Comparison of ENCODE assay signal across 26 mouse cellular contexts in the genomic region with DNA sequence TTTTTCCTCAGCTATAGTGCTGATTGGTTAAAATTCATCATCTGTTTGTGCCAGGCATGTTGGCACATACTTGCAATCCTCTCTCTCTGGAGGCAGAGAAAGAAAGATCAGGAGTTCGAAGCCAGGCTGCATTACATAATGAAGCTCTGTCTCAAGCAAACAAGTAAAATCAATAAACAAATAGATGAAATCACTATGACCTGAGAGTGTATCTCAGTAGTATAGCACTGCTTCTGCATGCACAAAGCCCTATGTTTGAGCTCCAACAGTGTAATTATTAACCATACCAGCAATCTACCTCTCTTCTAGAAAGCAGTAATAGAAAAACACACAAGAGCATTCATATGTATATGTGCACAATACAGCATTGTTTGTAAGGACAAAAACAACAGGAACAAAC.
A peak's percentile ranks its signal among the peaks of the same experiment; 100 is the strongest.
DNase-seq lines count a peak whose midpoint lies in the region; ATAC-seq and TF ChIP-seq lines count a peak whose summit lies in the region.
"Had no signal": no experiment of that assay in that cellular context is flagged by ENCODE, and none has a peak within 500 bp of the region (broad histone marks: within the 10 kb centered on the region; RNA-seq: fewer than 3 reads in every experiment).

No protein-coding gene starts in this region.

- no peak overlapping the region for H3K9ac ChIP-seq in liver, embryonic 11.5 days (ENCODE audit: low read depth, low read length)
- H3K9ac ChIP-seq in liver, embryonic 14.5 days (replicated peaks): no peak overlapping the region
- H3K9ac ChIP-seq in liver, postnatal 0 days (replicated peaks): no peak overlapping the region
- H3K9ac ChIP-seq: embryonic facial prominence, embryonic 13.5 days; forebrain, embryonic 12.5 days; forebrain, embryonic 15.5 days; heart, embryonic 13.5 days; hindbrain, embryonic 14.5 days had no signal

- H3K27me3 ChIP-seq in liver, embryonic 11.5 days (replicated peaks; ENCODE audit: control insufficient read depth, insufficient read depth, low read length): no peaks in the 10 kb centered on the region
- no peaks in the 10 kb centered on the region for H3K27me3 ChIP-seq in liver, embryonic 14.5 days (ENCODE audit: control insufficient read depth, insufficient read depth, low read length)
- H3K27me3 ChIP-seq in liver, postnatal 0 days (ENCODE audit: insufficient read depth, low read length): no peaks in the 10 kb centered on the region
- no peaks in the 10 kb centered on the region for H3K27me3 ChIP-seq in embryonic facial prominence, embryonic 10.5 days (replicated peaks; ENCODE audit: low read depth, poor library complexity, severe bottlenecking)
- H3K27me3 ChIP-seq: embryonic facial prominence, embryonic 13.5 days; forebrain, embryonic 12.5 days; forebrain, embryonic 15.5 days; heart, embryonic 13.5 days had no signal

- H3K27ac ChIP-seq in liver, embryonic 11.5 days (ENCODE audit: low read depth, low read length): no peak overlapping the region
- no peak overlapping the region for H3K27ac ChIP-seq in liver, embryonic 14.5 days
- H3K27ac ChIP-seq in liver, postnatal 0 days (ENCODE audit: low read depth): no peak overlapping the region
- H3K27ac ChIP-seq in embryonic facial prominence, embryonic 10.5 days (replicated peaks): no peak overlapping the region
- H3K27ac ChIP-seq: embryonic facial prominence, embryonic 13.5 days; forebrain, embryonic 12.5 days; forebrain, embryonic 15.5 days; heart, adult 2 months; heart, embryonic 10.5 days; heart, embryonic 13.5 days; hindbrain, embryonic 14.5 days had no signal

- H3K9me3 ChIP-seq in liver, embryonic 11.5 days (ENCODE audit: control insufficient read depth, low read length): no peaks in the 10 kb centered on the region
- H3K9me3 ChIP-seq in liver, embryonic 14.5 days (ENCODE audit: control insufficient read depth, low read length): no peaks in the 10 kb centered on the region
- no peaks in the 10 kb centered on the region for H3K9me3 ChIP-seq in liver, postnatal 0 days (ENCODE audit: low read length)
- no peaks in the 10 kb centered on the region for H3K9me3 ChIP-seq in embryonic facial prominence, embryonic 10.5 days
- H3K9me3 ChIP-seq: embryonic facial prominence, embryonic 13.5 days; forebrain, embryonic 12.5 days; forebrain, embryonic 15.5 days; heart, embryonic 10.5 days; heart, embryonic 13.5 days had no signal

- ATAC-seq in liver, embryonic 11.5 days (replicated peaks; ENCODE audit: low FRiP score): peak; percentile 66
- ATAC-seq in liver, embryonic 14.5 days (ENCODE audit: insufficient read depth): peak; percentile 45; the same call in 1 of the 2 replicates
- peak; percentile 99 for ATAC-seq in liver, postnatal 0 days
- ATAC-seq: CD4-positive, CD25-positive, alpha-beta regulatory T cell, adult 4 months; forebrain, embryonic 15.5 days had no signal

- H3K4me3 ChIP-seq in liver, embryonic 11.5 days (ENCODE audit: low read depth, low read length): no peak overlapping the region
- H3K4me3 ChIP-seq in liver, embryonic 14.5 days (ENCODE audit: insufficient read depth in 1 of 2, low read depth in 2 of 2, low read length in 2 of 2): no peak overlapping the region
- no peak overlapping the region for H3K4me3 ChIP-seq in liver, postnatal 0 days (ENCODE audit: low read depth, low read length)
- H3K4me3 ChIP-seq in embryonic facial prominence, embryonic 10.5 days: no peak overlapping the region
- H3K4me3 ChIP-seq: embryonic facial prominence, embryonic 13.5 days; erythroblast, embryonic 14.5 days; forebrain, embryonic 12.5 days; forebrain, embryonic 15.5 days; heart, adult 2 months; heart, embryonic 10.5 days; heart, embryonic 13.5 days had no signal

- WGBS in liver, embryonic 11.5 days: 68% methylated on average over 1 of the region's 1 CpGs
- WGBS in liver, embryonic 14.5 days (ENCODE audit: insufficient replicate concordance): 35% methylated on average over 1 of the region's 1 CpGs
- WGBS in liver, postnatal 0 days (ENCODE audit: insufficient replicate concordance): 37% methylated on average over 1 of the region's 1 CpGs
- WGBS in embryonic facial prominence, embryonic 10.5 days: 87% methylated on average over 1 of the region's 1 CpGs

- DNase-seq in adipocyte (ENCODE audit: low spot score): peak; percentile 50
- DNase-seq in liver, embryonic 11.5 days (ENCODE audit: low spot score): no peak
- DNase-seq in liver, embryonic 14.5 days (ENCODE audit: low read depth in 3 of 3, low spot score in 3 of 3): no peak
- DNase-seq in liver, postnatal 0 days: peak; percentile 28
- no peak for DNase-seq in cerebellum, postnatal 36 days
- no peak for DNase-seq in embryonic facial prominence, embryonic 10.5 days (ENCODE audit: low spot score)
- DNase-seq in testis, postnatal 10 days (ENCODE audit: low spot score): no peak
- DNase-seq in cerebellum, adult 9-11 months: no peak
- DNase-seq: adrenal gland, adult 8-10 months; adrenal gland, postnatal 25 days; cerebellum, adult 11-12 months; cerebellum, adult 8-10 months; cerebellum, postnatal 14 days; gastrocnemius, postnatal 10 days; gastrocnemius, postnatal 36 days; heart, adult 2 months; heart, postnatal 14 days; heart, postnatal 4 days had no signal

- no peak for TF ChIP-seq EP300 in liver, embryonic 14.5 days (IDR thresholded peaks at IDR 0.05; ENCODE audit: low read depth)
- peak; percentile 45; the same call in 1 of the 2 replicates for TF ChIP-seq EP300 in liver, postnatal 0 days (IDR thresholded peaks at IDR 0.05; ENCODE audit: low read depth)

- H3K4me1 ChIP-seq in liver, embryonic 11.5 days (replicated peaks; ENCODE audit: control insufficient read depth, insufficient read depth, low read length): no peaks in the 10 kb centered on the region
- H3K4me1 ChIP-seq in liver, embryonic 14.5 days (replicated peaks; ENCODE audit: control insufficient read depth in 2 of 2, insufficient read depth in 2 of 2, low read length in 1 of 2): no peaks in the 10 kb centered on the region
- no peaks in the 10 kb centered on the region for H3K4me1 ChIP-seq in liver, postnatal 0 days (ENCODE audit: insufficient read depth)
- no peaks in the 10 kb centered on the region for H3K4me1 ChIP-seq in embryonic facial prominence, embryonic 10.5 days
- H3K4me1 ChIP-seq: embryonic facial prominence, embryonic 13.5 days; forebrain, embryonic 12.5 days; forebrain, embryonic 15.5 days; heart, embryonic 10.5 days; heart, embryonic 13.5 days had no signal

- H3K36me3 ChIP-seq in liver, embryonic 11.5 days (ENCODE audit: control insufficient read depth, insufficient read depth, low read length): no peaks in the 10 kb centered on the region
- H3K36me3 ChIP-seq in liver, embryonic 14.5 days (replicated peaks; ENCODE audit: control insufficient read depth, insufficient read depth, low read depth): no peaks in the 10 kb centered on the region
- H3K36me3 ChIP-seq in liver, postnatal 0 days (replicated peaks; ENCODE audit: insufficient read depth, low read length): no peaks in the 10 kb centered on the region
- H3K36me3 ChIP-seq in embryonic facial prominence, embryonic 10.5 days (replicated peaks): no peaks in the 10 kb centered on the region
- H3K36me3 ChIP-seq: embryonic facial prominence, embryonic 13.5 days; forebrain, embryonic 12.5 days; forebrain, embryonic 15.5 days; heart, embryonic 10.5 days; heart, embryonic 13.5 days had no signal

- H3K4me2 ChIP-seq in liver, embryonic 11.5 days: no peak overlapping the region
- no peak overlapping the region for H3K4me2 ChIP-seq in liver, embryonic 14.5 days (ENCODE audit: low read depth)
- H3K4me2 ChIP-seq in liver, postnatal 0 days (ENCODE audit: low read depth, low read length): no peak overlapping the region
- H3K4me2 ChIP-seq: embryonic facial prominence, embryonic 13.5 days; forebrain, embryonic 12.5 days; forebrain, embryonic 15.5 days; heart, embryonic 13.5 days; hindbrain, embryonic 14.5 days had no signal

- TF ChIP-seq CTCF in liver, embryonic 14.5 days (IDR thresholded peaks at IDR 0.05; ENCODE audit: low read depth): no peak
- no peak for TF ChIP-seq CTCF in liver, postnatal 0 days (IDR thresholded peaks at IDR 0.05; ENCODE audit: low read depth)

Comparison
In these comparisons a context has a peak if more than half of its experiments do, and no peak if none do; other contexts are left out.
1. DNase-seq: peak in adipocyte (single experiment) and liver, postnatal 0 days (single experiment); none in liver, embryonic 11.5 days (single experiment), liver, embryonic 14.5 days (0 of 3), cerebellum, postnatal 36 days (0 of 2), embryonic facial prominence, embryonic 10.5 days (single experiment), testis, postnatal 10 days (single experiment) and cerebellum, adult 9-11 months (single experiment).
2. ATAC-seq: peak in every context shown above with its lines; median percentile 99 in liver, postnatal 0 days; 66 in liver, embryonic 11.5 days; 45 in liver, embryonic 14.5 days.